Mouse (Mus musculus): Measurements from ENCODE around the gene Ralgps1.
A peak's percentile ranks its signal among the peaks of the same experiment; 100 is the strongest.
"Not testable (repeated sequence)": the region's sequence is repeated elsewhere in the genome, so short reads cannot be mapped to it uniquely, and the experiment has no call there.

Gene Ralgps1

DNA sequence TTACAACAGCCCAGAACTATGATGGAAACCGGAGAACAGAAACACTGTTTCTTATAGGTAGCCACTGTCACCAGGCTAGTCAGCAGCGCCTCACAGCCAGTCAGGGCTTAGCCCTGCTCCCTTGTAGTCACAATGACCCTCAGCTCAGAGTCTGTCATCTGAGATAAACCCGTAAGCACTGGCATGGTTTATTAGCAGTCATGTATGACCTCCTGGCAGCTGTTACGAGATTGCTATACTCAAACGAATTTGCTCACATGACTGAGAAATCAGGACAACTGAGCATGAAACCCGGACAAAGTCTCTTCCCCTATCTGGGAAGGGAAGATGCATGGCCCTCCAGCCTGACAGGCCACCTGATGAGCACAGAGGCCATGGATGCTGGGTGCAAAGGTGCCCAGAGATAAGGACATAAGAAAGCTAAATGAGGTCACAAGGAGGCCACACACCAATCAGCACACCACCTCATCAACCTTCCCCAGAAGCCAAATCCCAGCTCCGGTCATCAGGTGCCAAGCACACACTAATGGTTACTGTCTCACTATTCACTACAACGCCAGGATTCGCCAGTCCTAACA lies 10.1 kb downstream of the Ralgps1 start:
- DNase-seq (ENCODE audit: low spot score in 2 of 2), result no peak

DNA sequence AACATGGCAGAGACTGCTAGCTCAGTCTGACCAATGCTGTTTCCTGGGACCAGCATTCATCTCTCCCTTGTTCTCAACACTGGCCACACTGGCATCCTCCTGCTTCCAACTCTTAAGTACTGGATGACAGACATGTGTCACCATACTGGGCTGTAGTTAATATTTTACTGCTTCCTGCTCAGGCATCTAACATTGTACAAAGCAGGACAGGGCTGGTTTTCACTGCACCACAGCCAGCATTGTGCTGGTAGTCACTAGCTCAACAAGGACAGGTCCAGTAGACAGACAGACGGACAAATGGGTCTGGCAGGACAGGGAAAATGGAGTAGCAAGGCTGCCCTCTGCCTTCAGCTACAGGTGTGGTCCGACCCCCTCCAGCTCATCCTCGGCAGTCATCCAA lies 10.7 kb downstream of the Ralgps1 start:
- no peak for DNase-seq (ENCODE audit: low spot score in 2 of 2)

DNA sequence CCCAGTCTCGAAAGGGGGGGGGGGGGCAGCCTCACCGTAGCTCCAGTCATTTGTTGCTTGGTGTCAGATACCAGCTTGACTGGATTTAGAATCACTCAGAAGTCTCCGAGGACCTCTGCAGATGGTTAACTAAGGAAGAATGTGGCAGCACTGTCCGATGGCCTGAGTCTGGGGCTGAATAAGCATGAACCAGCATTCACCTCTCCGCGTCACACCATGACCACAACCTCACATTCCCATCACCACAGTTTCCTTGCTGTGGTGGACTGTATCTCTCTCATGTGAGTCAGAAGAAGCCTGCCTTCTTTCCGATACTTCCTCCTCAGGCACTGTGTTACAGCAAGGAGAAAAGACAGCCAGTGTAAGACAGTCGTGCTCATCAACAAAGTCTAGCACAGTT lies 12.1 kb downstream of the Ralgps1 start:
- no peak for DNase-seq (ENCODE audit: low spot score in 2 of 2)

DNA sequence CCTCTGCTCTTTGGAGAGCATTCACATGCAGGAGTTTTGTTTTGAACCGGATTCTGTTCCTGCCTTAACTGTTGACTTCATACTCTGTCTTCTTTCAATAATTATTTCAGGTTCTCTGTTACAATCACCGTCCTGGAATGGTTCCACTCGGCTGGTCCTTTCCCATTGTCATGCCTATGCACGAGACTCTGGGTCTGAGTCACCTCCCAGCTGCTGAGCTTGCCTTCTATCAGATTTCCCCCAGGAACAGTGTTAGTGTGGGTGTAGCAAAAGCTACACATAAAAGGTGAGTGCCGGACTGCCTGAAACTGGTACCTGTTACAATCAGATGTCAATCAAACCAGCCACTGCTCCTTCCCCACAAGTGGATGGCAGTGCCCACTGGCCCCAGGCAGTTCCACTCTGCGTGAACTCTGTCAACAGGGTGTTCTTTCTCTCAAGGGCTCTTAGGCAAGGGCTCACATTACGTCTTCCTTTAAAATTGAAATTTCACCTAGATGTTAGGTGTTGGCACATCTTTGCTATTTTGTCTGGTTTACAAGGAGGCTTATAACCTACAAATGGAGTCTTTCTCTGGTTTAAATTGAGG lies 13.9 kb downstream of the Ralgps1 start:
- DNase-seq (ENCODE audit: low spot score in 2 of 2), result peak in 1 of 2 experiments; percentile 22

DNA sequence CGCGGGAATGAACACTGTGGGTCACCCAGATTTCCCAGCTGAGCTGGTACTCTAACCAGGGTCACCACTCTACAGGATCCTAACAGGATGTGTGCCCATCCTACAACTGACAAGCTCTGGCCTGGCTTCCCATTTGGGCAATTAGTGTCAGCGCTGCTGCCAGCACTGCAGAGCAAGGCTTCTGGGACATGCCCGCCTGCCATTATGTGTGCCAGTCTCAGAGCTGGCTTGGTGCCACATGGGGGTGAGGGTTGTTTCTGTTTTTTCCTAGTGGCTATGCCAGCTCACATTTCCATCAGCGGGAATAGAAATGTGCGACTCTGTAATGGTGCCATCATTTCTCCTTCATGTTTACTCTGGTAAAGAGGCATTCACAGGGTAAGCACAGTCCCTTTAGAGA lies 15.7 kb downstream of the Ralgps1 start:
- DNase-seq (ENCODE audit: low spot score in 2 of 2), result peak in 1 of 2 experiments; percentile 64

DNA sequence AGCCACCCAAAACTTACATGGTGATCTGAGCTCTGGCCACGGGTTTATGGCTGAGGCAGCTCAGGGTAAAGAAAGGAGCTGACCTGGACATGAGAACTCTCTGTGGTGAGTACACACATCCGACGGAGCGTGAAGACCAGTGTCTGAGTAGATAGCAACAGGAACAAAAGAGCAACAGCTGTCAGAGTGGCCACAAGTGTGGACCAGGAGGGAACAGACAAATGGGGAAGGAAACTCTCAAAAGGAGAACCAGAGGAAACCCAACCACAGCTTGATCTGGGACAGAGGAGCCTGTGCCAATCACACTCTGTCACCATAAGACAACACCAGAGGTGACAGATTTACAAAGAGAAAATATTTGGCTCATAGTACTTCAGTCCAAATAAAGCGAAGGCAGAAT lies 17.9 kb downstream of the Ralgps1 start:
- no peak for DNase-seq (ENCODE audit: low spot score in 2 of 2)

DNA sequence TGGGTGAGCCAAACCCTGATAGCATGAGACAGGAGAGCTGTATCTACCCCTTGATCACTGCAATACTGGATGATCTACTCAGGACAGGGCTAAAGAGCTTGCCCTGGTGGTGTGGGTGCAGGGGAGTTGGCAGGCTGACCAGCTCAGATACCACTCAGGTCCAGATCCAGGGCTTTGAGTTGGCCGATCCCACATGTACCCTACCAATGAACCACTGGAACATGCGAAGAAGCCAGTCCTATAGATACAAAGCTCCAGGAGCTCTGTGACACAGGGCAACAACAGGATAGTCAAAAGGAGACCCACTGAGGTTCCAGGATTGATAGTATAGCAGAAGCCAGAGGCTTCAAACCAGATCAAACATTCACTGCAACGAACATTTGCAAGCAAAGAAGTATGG lies 19.8 kb downstream of the Ralgps1 start:
- no peak for DNase-seq (ENCODE audit: low spot score in 2 of 2)

DNA sequence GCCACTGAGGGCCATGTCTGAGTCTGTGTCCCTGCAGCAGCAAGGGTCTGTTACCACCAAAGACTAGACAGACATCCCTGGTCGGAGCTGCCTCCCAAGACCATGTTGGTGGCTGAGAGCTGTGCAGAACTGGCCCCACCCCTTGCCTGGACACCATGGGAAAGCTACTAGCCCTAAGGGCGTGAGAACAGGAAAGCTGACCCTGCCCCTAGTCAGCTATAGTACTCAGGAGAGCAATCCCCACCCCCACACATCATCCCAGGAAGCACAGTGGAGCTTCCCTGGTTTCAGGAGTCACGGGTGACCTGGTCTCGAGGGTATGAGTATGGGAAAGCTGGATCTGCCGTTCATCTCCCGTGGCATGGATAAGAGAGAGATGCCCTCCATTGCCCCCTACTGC lies 20.4 kb downstream of the Ralgps1 start:
- DNase-seq (ENCODE audit: low spot score in 2 of 2), result no peak

DNA sequence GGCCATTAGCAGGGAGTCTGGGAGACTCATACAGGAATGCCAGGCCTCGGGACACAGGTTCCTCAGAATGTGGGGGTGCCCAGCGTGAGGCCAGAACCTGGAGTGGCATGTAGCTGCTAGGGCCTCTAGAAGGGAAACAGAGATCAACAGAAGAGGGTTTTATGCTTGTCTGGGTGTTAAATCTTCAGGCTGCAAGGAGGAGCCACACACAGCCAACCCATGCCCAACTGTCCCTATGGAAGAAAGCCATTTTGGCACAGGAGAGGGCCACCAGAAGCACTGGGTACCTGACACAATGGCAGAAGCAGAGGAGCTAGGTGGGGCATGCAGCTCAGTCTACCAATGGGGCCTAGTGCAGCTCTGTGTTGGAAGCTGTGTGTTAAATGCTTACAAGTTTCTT lies 21.7 kb downstream of the Ralgps1 start:
- no peak for DNase-seq (ENCODE audit: low spot score in 2 of 2)

DNA sequence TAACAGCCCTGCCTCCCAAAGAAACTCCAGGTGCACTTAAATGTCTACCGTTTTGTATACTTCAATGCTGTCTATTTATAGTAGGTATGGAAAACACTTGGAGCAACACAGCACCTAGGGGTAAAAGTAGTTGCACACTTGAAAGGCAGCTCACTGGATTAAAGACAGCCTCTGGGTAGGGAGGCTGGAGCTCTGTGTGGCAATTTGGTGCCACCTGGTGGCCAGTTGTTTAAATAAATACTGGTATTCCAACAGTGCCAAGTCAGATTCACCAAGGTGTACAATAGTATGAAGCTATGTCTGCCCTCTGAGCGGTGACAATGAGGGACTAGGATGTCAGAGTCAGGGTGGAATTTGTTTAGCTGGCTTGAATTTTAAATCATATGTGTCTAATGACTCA lies 22.2 kb downstream of the Ralgps1 start:
- peak; percentile 70 to 77 for DNase-seq (ENCODE audit: low spot score in 2 of 2)

DNA sequence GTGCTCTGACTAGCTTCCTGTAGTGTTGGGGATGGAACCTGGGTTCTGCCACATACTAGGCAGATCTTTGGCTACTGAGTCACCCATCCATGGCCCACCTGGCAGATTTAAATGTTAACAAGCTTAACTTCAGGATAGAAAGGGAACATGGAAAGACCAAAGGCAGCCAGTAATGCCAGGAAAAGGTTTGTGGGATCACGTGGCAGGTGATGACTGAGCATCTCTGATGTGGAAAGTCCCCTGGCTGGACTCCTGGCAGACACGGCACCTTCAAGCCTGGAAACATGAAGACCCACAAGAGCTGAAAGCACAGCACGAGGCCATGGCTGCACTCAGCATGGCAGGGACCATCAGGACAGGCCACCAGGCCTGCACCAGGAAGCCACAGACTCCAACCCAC lies 23.0 kb downstream of the Ralgps1 start:
- DNase-seq (ENCODE audit: low spot score in 2 of 2), result no peak

DNA sequence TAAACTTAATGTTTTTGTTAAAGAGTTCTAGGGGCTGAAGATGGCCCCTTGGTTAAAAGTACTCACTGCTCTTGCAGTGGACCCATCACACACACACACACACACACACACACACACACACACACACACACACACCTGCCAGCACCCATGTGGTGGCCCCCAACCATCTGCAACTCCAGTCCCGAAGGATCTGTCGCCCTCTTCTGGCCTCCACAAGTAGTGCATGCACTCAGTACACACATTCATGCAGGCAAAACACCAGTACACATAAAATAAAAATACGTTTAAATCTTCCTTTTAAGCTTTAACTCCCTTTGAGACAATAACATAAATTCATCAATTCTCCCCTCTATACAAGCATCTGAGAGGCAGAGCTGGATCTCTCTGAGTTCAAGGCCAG lies 23.7 kb downstream of the Ralgps1 start:
- DNase-seq (ENCODE audit: low spot score in 2 of 2), result no peak

DNA sequence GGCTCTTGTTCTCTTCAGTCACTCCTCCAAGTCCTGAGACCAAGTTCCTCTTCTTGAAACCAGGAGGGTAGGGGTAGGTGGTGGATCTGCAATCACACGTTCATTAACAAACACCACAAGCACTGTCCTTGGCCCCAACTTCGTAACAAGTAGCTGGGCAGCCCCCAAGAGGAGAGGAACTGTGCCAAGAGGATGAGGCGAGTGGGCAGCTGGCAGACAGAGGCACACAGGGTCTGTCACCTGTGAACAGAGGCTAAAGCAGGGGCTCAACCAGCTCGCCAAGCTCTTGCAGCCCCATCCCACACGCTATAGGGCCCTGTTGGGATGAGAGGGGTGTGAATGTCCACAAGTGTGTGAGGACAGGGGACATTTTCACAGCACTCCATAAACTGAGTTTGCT lies 24.5 kb downstream of the Ralgps1 start:
- DNase-seq (ENCODE audit: low spot score in 2 of 2), result no peak

DNA sequence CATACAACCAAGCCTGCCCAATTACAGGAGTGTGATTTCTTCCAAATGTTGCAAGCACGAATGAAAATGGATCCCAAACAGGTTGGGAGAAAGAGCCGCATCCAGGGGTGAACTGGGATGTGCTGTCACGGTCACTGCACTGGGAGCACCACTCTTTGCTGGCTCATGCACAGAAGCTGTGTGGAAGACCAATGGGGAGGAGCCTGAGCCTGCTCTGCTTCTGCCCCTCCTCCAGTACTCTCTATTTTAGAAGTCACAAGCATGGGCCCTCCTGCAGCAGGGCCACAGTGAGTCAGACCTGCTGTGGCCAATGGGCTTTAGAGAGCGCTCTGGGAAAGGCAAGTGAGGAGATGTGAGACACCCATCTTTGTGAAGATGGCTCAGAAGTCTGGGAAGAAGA lies 25.3 kb downstream of the Ralgps1 start:
- DNase-seq (ENCODE audit: low spot score in 2 of 2), result no peak

DNA sequence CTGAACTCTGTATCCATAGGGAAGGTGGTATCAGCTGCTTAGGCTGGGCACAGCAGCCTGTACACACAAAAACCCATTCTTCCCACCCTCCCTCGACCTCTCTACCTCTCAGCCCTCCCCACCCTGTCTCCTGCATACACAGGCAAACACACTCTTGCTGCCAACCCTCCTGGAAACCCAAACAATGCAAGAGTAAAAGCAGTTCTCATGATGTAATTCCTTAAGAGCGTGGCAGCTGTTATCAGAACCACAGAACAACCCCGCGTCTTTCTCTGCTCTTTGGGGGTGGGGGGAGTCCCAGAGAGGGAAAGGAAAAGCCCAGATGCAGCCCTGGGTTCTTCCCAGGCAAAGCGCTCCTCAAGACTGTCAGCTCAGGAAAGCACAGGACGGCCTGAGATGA lies 25.8 kb downstream of the Ralgps1 start:
- no peak for DNase-seq (ENCODE audit: low spot score in 2 of 2)

DNA sequence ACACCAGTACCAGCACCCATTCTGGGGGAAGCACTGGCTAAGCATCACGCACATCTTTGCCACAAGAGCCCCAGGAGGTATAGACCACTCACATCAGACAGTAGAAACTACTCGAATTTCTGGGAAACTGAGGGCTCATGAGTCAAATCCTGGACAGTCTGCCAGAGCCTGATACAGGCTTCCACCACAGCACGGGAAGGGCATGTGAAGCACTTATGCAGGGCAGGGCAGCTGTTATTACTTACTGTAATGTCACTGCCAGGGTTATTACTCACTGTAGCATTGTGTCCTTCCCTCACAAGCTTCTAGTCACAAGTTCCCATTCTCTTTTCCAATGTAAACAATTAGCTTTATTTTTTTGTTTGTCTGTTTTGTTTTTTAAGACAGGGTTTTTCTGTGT lies 27.9 kb downstream of the Ralgps1 start:
- DNase-seq (ENCODE audit: low spot score in 2 of 2), result no peak

DNA sequence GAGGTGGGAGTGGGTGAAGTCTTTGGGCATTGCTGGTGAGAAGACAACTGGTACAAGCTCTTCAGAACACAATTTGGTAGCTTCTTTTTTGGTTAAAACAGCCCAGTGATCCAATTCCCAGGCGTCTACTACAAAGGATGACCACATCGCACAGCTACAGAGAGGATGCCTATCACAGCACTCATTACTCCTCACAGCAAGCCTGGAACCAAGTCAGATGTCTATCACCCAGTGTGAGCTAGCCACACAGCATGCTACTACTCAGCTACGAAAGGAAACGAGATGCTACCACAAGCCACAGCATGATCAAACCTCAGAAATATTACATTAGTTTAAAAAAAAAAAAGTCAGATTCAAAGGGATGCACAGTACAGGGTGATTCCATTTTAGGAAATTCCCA lies 29.1 kb downstream of the Ralgps1 start:
- DNase-seq (ENCODE audit: low spot score in 2 of 2), result no peak

DNA sequence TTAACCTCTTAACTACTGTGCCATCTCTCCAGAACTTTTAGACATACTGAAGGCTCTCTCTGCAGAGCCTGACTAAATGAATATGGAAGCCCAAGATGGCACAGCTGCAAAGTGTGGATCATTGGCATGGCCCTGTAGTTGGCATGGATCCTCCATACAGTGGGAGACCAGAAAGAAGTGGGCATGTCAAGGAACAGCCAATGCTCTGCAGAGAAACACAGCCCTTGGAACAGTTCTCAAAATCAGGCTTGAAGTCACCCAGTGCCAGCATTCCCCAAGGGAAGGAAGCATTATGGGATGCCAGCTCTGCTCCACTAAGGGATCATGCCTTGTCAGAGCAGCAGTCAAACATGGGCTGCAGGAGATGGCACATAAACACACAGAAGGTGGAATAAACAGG lies 35.5 kb downstream of the Ralgps1 start:
- no peak for DNase-seq (ENCODE audit: low spot score in 2 of 2)

DNA sequence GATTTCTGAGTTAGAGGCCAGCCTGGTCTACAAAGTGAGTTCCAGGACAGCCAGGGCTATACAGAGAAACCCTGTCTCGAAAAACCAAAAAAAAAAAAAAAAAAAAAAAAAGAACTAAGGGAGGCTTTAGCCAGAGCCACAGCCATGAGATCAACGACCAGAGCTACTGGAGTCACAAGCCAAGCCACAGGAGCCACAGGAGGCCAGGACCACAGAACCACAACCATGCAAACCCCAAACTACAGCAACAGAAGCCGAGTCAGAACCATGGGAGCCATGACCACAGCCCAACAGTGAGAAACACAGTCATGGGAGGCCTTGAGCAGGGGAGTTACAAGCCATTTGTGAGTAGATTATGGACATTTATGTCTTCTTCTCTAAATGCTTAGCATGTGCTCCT lies 41.7 kb downstream of the Ralgps1 start:
- DNase-seq (ENCODE audit: low spot score in 2 of 2), result no peak

DNA sequence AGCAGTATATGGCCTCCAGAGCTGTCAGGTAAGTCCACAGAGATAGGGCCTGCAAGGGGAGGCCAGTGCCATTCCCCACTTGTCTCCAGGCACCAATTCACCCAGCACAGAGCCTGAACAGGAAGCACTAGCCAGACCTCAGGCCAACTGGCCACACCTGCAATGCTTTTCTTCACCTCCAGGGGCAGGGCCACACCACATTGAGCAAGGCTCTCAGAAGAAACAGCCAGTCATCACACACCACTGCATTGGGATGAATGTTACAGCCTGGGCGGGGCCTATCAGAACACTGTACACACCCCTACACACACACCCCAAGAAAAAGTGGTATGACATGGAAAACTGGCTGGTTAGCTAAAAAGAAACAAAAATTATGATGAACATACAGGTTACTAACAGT lies 42.3 kb downstream of the Ralgps1 start:
- DNase-seq (ENCODE audit: low spot score in 2 of 2), result peak; percentile 18 to 38

DNA sequence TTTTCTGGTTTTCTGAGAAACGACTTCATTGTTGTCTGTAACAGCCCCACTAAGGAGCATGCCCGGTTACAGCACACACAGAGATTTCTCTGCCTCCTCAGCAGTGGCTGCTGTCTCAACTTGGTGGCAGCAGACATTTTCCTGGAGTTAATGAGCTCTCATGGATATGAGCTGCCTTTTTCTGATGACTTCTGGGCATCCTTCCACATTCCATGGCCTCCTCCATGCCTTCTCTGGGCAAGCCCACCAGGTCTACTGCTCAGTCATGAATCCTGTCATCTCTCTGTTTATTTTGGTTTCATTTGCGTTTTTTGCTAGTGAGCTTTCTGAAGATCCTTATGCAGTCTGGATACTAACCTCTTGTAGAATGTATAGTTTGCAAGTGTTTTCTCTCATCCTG lies 45.9 kb downstream of the Ralgps1 start:
- no peak for DNase-seq (ENCODE audit: low spot score in 2 of 2)

DNA sequence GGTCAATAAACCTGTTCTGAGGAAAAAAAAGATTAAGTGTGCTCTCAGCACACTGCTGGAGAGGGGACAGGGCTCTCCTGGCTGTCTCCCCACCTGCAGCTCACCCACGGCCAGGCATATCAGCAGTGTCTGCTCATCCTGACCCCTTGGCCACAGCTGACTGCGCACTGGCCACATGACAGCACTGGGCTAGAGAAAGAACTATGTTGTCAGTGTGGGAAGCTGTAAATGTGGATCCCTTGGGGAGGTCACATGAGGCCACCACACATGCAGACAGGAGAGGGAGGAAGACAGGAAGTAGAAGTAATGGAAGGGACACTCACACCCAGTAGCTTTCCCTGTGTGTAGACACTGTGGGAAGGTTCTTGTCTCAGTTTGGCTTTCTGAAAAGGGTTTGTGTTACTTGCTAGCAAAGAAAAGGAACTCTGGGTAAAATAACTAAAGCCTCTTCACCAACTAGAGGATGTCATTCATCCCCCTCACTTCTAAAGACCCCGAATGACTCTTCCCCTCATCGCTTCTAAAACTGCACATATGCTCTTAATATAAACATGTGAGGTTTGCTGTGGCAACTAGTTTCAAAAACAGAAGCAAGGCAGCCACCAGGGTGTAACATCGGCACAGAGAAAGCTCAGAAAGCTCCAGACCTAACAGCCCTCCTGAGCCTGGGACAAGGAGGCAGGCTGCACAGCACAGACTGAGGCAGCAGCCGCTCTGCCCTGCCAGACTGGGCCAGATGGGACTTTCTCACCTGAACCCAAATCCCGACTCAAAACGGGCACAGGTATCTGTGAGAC lies 47.3 kb downstream of the Ralgps1 start:
- no peak for DNase-seq (ENCODE audit: low spot score in 2 of 2)

DNA sequence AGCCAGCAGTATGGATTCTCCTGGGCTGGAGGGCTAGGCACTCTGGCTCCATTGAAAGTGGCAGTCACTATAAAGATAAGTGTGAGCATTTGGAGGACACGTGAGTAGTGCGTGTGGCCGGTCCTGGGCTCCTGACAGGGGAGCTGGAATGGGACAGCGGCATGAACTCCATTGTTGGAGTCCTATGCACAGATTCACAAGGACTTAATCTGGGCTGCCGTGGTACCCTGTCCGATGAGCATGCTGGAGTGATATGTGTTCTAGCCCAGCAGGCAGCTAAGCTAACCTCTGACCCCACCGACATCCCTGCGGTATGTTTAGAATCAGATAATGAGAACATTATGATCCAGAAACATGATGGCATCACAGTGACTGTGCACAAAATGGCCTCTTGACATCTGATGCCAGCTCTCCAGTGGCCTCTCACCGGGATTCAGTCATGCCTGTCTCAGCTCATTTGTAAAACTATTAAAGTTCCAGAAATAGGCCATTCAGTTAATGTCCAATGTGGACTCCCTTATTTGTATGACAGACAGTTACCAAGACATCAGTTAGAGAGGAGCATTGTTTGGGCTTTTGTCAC lies 48.2 kb downstream of the Ralgps1 start:
- not testable (repeated sequence) for DNase-seq (ENCODE audit: low spot score in 2 of 2)

Measured in urinary bladder, postnatal 36 days (tissue).